Comparison of ENCODE assay signal across 19 mouse cellular contexts in the genomic region with DNA sequence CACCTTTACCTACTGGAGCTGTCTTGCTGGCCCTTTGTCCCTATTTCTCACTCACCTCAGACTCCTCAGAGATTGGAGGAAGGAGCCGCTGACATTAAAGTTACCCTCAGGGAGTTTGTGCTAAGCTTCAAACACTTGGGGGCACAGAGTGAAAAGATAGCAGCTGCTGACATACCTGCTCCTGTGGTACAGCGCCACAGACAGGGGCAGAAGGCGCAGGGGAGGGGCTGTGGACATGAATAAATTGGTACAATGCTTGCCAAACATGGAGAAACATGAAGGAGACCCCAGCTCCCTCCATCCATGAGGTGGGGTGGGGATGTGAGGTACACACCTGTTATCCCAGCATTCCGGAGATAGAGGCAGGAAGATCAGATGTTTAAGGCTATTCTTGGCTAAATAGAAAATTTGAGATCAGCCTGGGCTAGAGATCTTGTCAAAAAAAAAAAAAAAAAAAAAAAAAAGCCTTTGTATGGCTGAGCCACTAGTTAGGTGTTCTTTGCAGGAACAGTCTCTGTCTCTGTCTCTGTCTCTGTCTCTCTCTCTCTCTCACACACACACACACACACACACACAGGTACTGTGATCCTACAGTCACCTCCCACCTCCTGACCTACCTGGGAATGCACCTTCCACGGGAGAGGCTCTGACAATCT. TPM values are rescaled to one million over a fixed set of nuclear protein-coding genes. Genes with fewer than 3 reads are reported as not detected.
DNase-seq lines count a peak whose midpoint lies in the region; ATAC-seq and TF ChIP-seq lines count a peak whose summit lies in the region.
"Had no signal": no experiment of that assay in that cellular context is flagged by ENCODE, and none has a peak within 500 bp of the region (broad histone marks: within the 10 kb centered on the region; RNA-seq: fewer than 3 reads in every experiment).

No protein-coding gene starts in this region.

- no peaks in the 10 kb centered on the region for H3K79me2 ChIP-seq in heart, adult 2 months (replicated peaks; ENCODE audit: control insufficient read depth, insufficient read depth, low read length)

- peaks cover 17% of the 10 kb centered on the region for H3K4me1 ChIP-seq in heart, postnatal 0 days (ENCODE audit: control insufficient read depth, insufficient read depth)
- H3K4me1 ChIP-seq in heart, adult 2 months (ENCODE audit: control insufficient read depth, insufficient read depth, low read length) = peaks cover 11% of the 10 kb centered on the region
- peaks cover 41% of the 10 kb centered on the region for H3K4me1 ChIP-seq in neural tube, embryonic 15.5 days
- peaks cover 28% of the 10 kb centered on the region for H3K4me1 ChIP-seq in small intestine, adult 2 months (ENCODE audit: control insufficient read depth, insufficient read depth, insufficient read length, low read length)
- H3K4me1 ChIP-seq in midbrain, embryonic 16.5 days (ENCODE audit: control insufficient read depth, insufficient read depth, low read length) = peaks cover 18% of the 10 kb centered on the region; the same call in 1 of the 2 replicates

- no peak for TF ChIP-seq POLR2A in heart, adult 2 months (IDR thresholded peaks at IDR 0.05; ENCODE audit: insufficient read depth, low read depth, low read length)
- no peak for TF ChIP-seq POLR2A in small intestine, adult 2 months (IDR thresholded peaks at IDR 0.05; ENCODE audit: low read depth, low read length)

- H3K36me3 ChIP-seq in heart, postnatal 0 days (replicated peaks; ENCODE audit: control insufficient read depth, insufficient read depth, low read length) = no peaks in the 10 kb centered on the region
- no peaks in the 10 kb centered on the region for H3K36me3 ChIP-seq in heart, adult 2 months (ENCODE audit: control insufficient read depth, insufficient read depth, low read length)
- H3K36me3 ChIP-seq in neural tube, embryonic 15.5 days = no peaks in the 10 kb centered on the region
- no peaks in the 10 kb centered on the region for H3K36me3 ChIP-seq in small intestine, adult 2 months (ENCODE audit: control insufficient read depth, insufficient read depth, low read length)
- no peaks in the 10 kb centered on the region for H3K36me3 ChIP-seq in midbrain, embryonic 16.5 days (ENCODE audit: control insufficient read depth, insufficient read depth, low read length)
- H3K36me3 ChIP-seq: embryonic facial prominence, embryonic 13.5 days; forebrain, embryonic 12.5 days; limb, embryonic 13.5 days; midbrain, embryonic 12.5 days had no signal

- H3K4me2 ChIP-seq in heart, postnatal 0 days (ENCODE audit: low read depth, low read length) = no peak overlapping the region
- 0 out of 2 replicates have a peak overlapping the region, but pooled peaks have one; percentile 95 for H3K4me2 ChIP-seq in neural tube, embryonic 15.5 days
- H3K4me2 ChIP-seq in midbrain, embryonic 16.5 days (ENCODE audit: low read length) = no peak overlapping the region

- no peaks in the 10 kb centered on the region for H3K9me3 ChIP-seq in heart, postnatal 0 days (replicated peaks; ENCODE audit: control insufficient read depth, low read length)
- no peaks in the 10 kb centered on the region for H3K9me3 ChIP-seq in neural tube, embryonic 15.5 days (replicated peaks)
- H3K9me3 ChIP-seq in midbrain, embryonic 16.5 days (replicated peaks; ENCODE audit: control insufficient read depth, low read length, poor library complexity, severe bottlenecking) = no peaks in the 10 kb centered on the region
- H3K9me3 ChIP-seq: embryonic facial prominence, embryonic 13.5 days; forebrain, embryonic 12.5 days; limb, embryonic 13.5 days; midbrain, embryonic 12.5 days had no signal

- 0 out of 2 replicates have a peak overlapping the region, but pooled peaks have one; percentile 3 for H3K27ac ChIP-seq in heart, postnatal 0 days (ENCODE audit: low read depth)
- H3K27ac ChIP-seq in heart, adult 2 months = no peak overlapping the region
- no peak overlapping the region for H3K27ac ChIP-seq in neural tube, embryonic 15.5 days (replicated peaks)
- H3K27ac ChIP-seq in small intestine, adult 2 months (ENCODE audit: insufficient read depth, low read depth, low read length) = peak overlapping the region; percentile 19; the same call in 1 of the 2 replicates
- no peak overlapping the region for H3K27ac ChIP-seq in midbrain, embryonic 16.5 days (ENCODE audit: low read length)
- H3K27ac ChIP-seq: embryonic facial prominence, embryonic 13.5 days; forebrain, embryonic 12.5 days; limb, embryonic 13.5 days; macrophage; midbrain, embryonic 12.5 days had no signal

- TF ChIP-seq CTCF in heart, postnatal 0 days (IDR thresholded peaks at IDR 0.05; ENCODE audit: low read depth) = no peak
- no peak for TF ChIP-seq CTCF in heart, adult 2 months (IDR thresholded peaks at IDR 0.05)
- no peak for TF ChIP-seq CTCF in small intestine, adult 2 months (IDR thresholded peaks at IDR 0.05; ENCODE audit: extremely low read depth, insufficient read length, insufficient replicate concordance, low read depth, low read length)

- no peak for TF ChIP-seq EP300 in heart, postnatal 0 days (IDR thresholded peaks at IDR 0.05; ENCODE audit: low read depth)
- TF ChIP-seq EP300 in heart, adult 2 months (IDR thresholded peaks at IDR 0.05; ENCODE audit: insufficient read depth, low read depth, low read length) = no peak

- H3K4me3 ChIP-seq in heart, postnatal 0 days (ENCODE audit: low read depth, low read length) = no peak overlapping the region
- H3K4me3 ChIP-seq in heart, adult 2 months = no peak overlapping the region
- no peak overlapping the region for H3K4me3 ChIP-seq in neural tube, embryonic 15.5 days (replicated peaks)
- H3K4me3 ChIP-seq in small intestine, adult 2 months (ENCODE audit: low read depth, low read length) = no peak overlapping the region
- no peak overlapping the region for H3K4me3 ChIP-seq in midbrain, embryonic 16.5 days (ENCODE audit: low read depth, low read length)
- H3K4me3 ChIP-seq: forebrain, embryonic 12.5 days; midbrain, embryonic 12.5 days had no signal

- WGBS in heart, postnatal 0 days = 64% methylated on average over 5 of the region's 5 CpGs
- 80% methylated on average over 5 of the region's 5 CpGs for WGBS in heart, adult 2 months
- WGBS in neural tube, embryonic 15.5 days = 57% methylated on average over 5 of the region's 5 CpGs
- 30% methylated on average over 5 of the region's 5 CpGs for WGBS in small intestine, adult 2 months
- WGBS in midbrain, embryonic 16.5 days = 62% methylated on average over 5 of the region's 5 CpGs

- ATAC-seq in heart, postnatal 0 days (ENCODE audit: insufficient read depth, low read depth) = no peak
- ATAC-seq in neural tube, embryonic 15.5 days (ENCODE audit: low FRiP score) = no peak
- ATAC-seq in midbrain, embryonic 16.5 days = no peak

- H3K27me3 ChIP-seq in heart, postnatal 0 days (ENCODE audit: control insufficient read depth, insufficient read depth, low read length) = no peaks in the 10 kb centered on the region
- no peaks in the 10 kb centered on the region for H3K27me3 ChIP-seq in heart, adult 2 months (ENCODE audit: control insufficient read depth, insufficient read depth, low read length)
- H3K27me3 ChIP-seq in neural tube, embryonic 15.5 days (replicated peaks) = peaks cover 14% of the 10 kb centered on the region
- H3K27me3 ChIP-seq in small intestine, adult 2 months (ENCODE audit: control insufficient read depth, insufficient read depth, low read length) = no peaks in the 10 kb centered on the region
- peaks cover 5% of the 10 kb centered on the region; the same call in 1 of the 2 replicates for H3K27me3 ChIP-seq in midbrain, embryonic 16.5 days (ENCODE audit: control insufficient read depth, insufficient read depth, low read depth, low read length)

- intact Hi-C loops in heart, adult 2 months (cut with DNase I) = loop anchor here (10.0 kb wide), 2 partner anchors 56 to 316 kb away; partner anchors contain the start of gene Def6

- no peak overlapping the region for H3K9ac ChIP-seq in heart, postnatal 0 days (replicated peaks; ENCODE audit: low read depth, low read length)
- H3K9ac ChIP-seq in heart, adult 2 months (ENCODE audit: low read depth, low read length) = no peak overlapping the region
- no peak overlapping the region for H3K9ac ChIP-seq in neural tube, embryonic 15.5 days (replicated peaks)
- H3K9ac ChIP-seq in midbrain, embryonic 16.5 days (ENCODE audit: low read depth, low read length) = no peak overlapping the region
- H3K9ac ChIP-seq: forebrain, embryonic 12.5 days; limb, embryonic 13.5 days; midbrain, embryonic 12.5 days had no signal

- DNase-seq in heart, postnatal 0 days (ENCODE audit: low spot score) = no peak
- no peak for DNase-seq in heart, adult 2 months
- DNase-seq in neural tube, embryonic 10.5 days (ENCODE audit: extremely low spot score, low spot score) = no peak
- no peak for DNase-seq in adipocyte (ENCODE audit: low spot score)
- DNase-seq: cerebellum, postnatal 36 days; heart, postnatal 14 days; layer of hippocampus, adult 9-11 months had no signal

RNA-seq across cellular contexts. Expression of gene Fkbp5, which starts 3.9 kb away (rescaled TPM):
- total RNA-seq in heart, postnatal 0 days (2014; rRNA removed; ENCODE audit: low replicate concordance) = 19.4 and 37.3 TPM in 2 replicates
- polyA plus RNA-seq in heart, postnatal 0 days (2015; fragmentation: Nextera tagmentation; extraction: Ambion mirVana) = 7.6 and 8.3 TPM in 2 replicates
- 10 to 100 TPM; 63.3 to 70.2 TPM for total RNA-seq in heart, adult 2 months (2021)
- polyA plus RNA-seq in heart, adult 2 months (2012; rRNA removed) = 7.8 and 8.5 TPM in 2 replicates
- 27.2 and 51.1 TPM in 2 replicates for polyA plus RNA-seq in neural tube, embryonic 15.5 days (2015; fragmentation: Nextera tagmentation; extraction: Ambion mirVana)
- 4.0 and 10.6 TPM in 2 replicates for polyA plus RNA-seq in small intestine, adult 2 months (2012; rRNA removed)
- polyA plus RNA-seq in midbrain, embryonic 16.5 days (2015; fragmentation: Nextera tagmentation; extraction: Ambion mirVana) = 36.3 and 40.5 TPM in 2 replicates

RNA-seq across cellular contexts. Expression of gene Armc12, which starts 9.4 kb away (rescaled TPM):
- not detected in 2 replicates for total RNA-seq in heart, postnatal 0 days (2014; rRNA removed; ENCODE audit: low replicate concordance)
- polyA plus RNA-seq in heart, postnatal 0 days (2015; fragmentation: Nextera tagmentation; extraction: Ambion mirVana) = not detected in 2 replicates
- total RNA-seq in heart, adult 2 months (2021) = not detected
- polyA plus RNA-seq in heart, adult 2 months (2012; rRNA removed) = 0.33 and 0.47 TPM in 2 replicates
- not detected in 2 replicates for polyA plus RNA-seq in neural tube, embryonic 15.5 days (2015; fragmentation: Nextera tagmentation; extraction: Ambion mirVana)
- not detected in 2 replicates for polyA plus RNA-seq in small intestine, adult 2 months (2012; rRNA removed)
- not detected in 2 replicates for polyA plus RNA-seq in midbrain, embryonic 16.5 days (2015; fragmentation: Nextera tagmentation; extraction: Ambion mirVana)
- total RNA-seq: granulocyte monocyte progenitor cell, adult 5-6 weeks; heart, postnatal 14 days had no signal
- polyA plus RNA-seq: embryonic facial prominence, embryonic 13.5 days; forebrain, embryonic 12.5 days; limb, embryonic 13.5 days; liver, embryonic 16.5 days; macrophage; midbrain, embryonic 12.5 days had no signal

RNA-seq across cellular contexts. Expression of gene Clpsl2, which starts 28.0 kb away (rescaled TPM):
- total RNA-seq in heart, postnatal 0 days (2014; rRNA removed; ENCODE audit: low replicate concordance) = not detected in 2 replicates
- polyA plus RNA-seq in heart, postnatal 0 days (2015; fragmentation: Nextera tagmentation; extraction: Ambion mirVana) = not detected in 2 replicates
- not detected for total RNA-seq in heart, adult 2 months (2021)
- polyA plus RNA-seq in heart, adult 2 months (2012; rRNA removed) = not detected in 2 replicates
- polyA plus RNA-seq in neural tube, embryonic 15.5 days (2015; fragmentation: Nextera tagmentation; extraction: Ambion mirVana) = not detected in 2 replicates
- polyA plus RNA-seq in small intestine, adult 2 months (2012; rRNA removed) = not detected in 2 replicates
- polyA plus RNA-seq in midbrain, embryonic 16.5 days (2015; fragmentation: Nextera tagmentation; extraction: Ambion mirVana) = not detected in 2 replicates
- total RNA-seq: adrenal gland, postnatal 4 days; granulocyte monocyte progenitor cell, adult 5-6 weeks; heart, postnatal 14 days had no signal
- polyA plus RNA-seq: embryonic facial prominence, embryonic 13.5 days; forebrain, embryonic 12.5 days; limb, embryonic 13.5 days; liver, embryonic 16.5 days; macrophage; midbrain, embryonic 12.5 days; testis, adult 2 months had no signal

RNA-seq across cellular contexts. Expression of gene Clps, which starts 39.4 kb away (rescaled TPM):
- not detected in 2 replicates for total RNA-seq in heart, postnatal 0 days (2014; rRNA removed; ENCODE audit: low replicate concordance)
- polyA plus RNA-seq in heart, postnatal 0 days (2015; fragmentation: Nextera tagmentation; extraction: Ambion mirVana) = not detected in 2 replicates
- total RNA-seq in heart, adult 2 months (2021) = not detected
- 0.90 and 2.0 TPM in 2 replicates for polyA plus RNA-seq in heart, adult 2 months (2012; rRNA removed)
- 20.5 TPM in 1 of 2 replicates, not detected in the other for polyA plus RNA-seq in neural tube, embryonic 15.5 days (2015; fragmentation: Nextera tagmentation; extraction: Ambion mirVana)
- polyA plus RNA-seq in small intestine, adult 2 months (2012; rRNA removed) = 1,332 and 30,405 TPM in 2 replicates
- not detected in 2 replicates for polyA plus RNA-seq in midbrain, embryonic 16.5 days (2015; fragmentation: Nextera tagmentation; extraction: Ambion mirVana)
- total RNA-seq: granulocyte monocyte progenitor cell, adult 5-6 weeks; heart, postnatal 14 days had no signal
- polyA plus RNA-seq: embryonic facial prominence, embryonic 13.5 days; forebrain, embryonic 12.5 days; macrophage; midbrain, embryonic 12.5 days had no signal

RNA-seq across cellular contexts. Expression of gene Lhfpl5, which starts 54.2 kb away (rescaled TPM):
- not detected in 2 replicates for total RNA-seq in heart, postnatal 0 days (2014; rRNA removed; ENCODE audit: low replicate concordance)
- polyA plus RNA-seq in heart, postnatal 0 days (2015; fragmentation: Nextera tagmentation; extraction: Ambion mirVana) = 0.07 and 0.10 TPM in 2 replicates
- total RNA-seq in heart, adult 2 months (2021) = not detected
- polyA plus RNA-seq in heart, adult 2 months (2012; rRNA removed) = 0.18 and 0.20 TPM in 2 replicates
- polyA plus RNA-seq in neural tube, embryonic 15.5 days (2015; fragmentation: Nextera tagmentation; extraction: Ambion mirVana) = 17.5 and 20.2 TPM in 2 replicates
- 0.66 and 1.0 TPM in 2 replicates for polyA plus RNA-seq in small intestine, adult 2 months (2012; rRNA removed)
- polyA plus RNA-seq in midbrain, embryonic 16.5 days (2015; fragmentation: Nextera tagmentation; extraction: Ambion mirVana) = 13.1 and 16.6 TPM in 2 replicates
- total RNA-seq: granulocyte monocyte progenitor cell, adult 5-6 weeks; heart, postnatal 14 days had no signal
- polyA plus RNA-seq: macrophage had no signal

Comparison
In these comparisons a context has a peak if more than half of its experiments do, and no peak if none do; other contexts are left out.
1. H3K27ac ChIP-seq: peak in heart, postnatal 0 days (single experiment) and small intestine, adult 2 months (single experiment); none in heart, adult 2 months (single experiment), neural tube, embryonic 15.5 days (single experiment) and midbrain, embryonic 16.5 days (single experiment).